Mouse (Mus musculus) kidney, adult 2 months (tissue): ENCODE measurements at regions not wholly inside any gene's neighbourhood (a gene's known extent, or its start where the extent isn't known, plus 50 kb on each side); places are given as distances from the start of the nearest gene placed in this dataset.

Experiments
- DNase-seq: peaks from one replicate; pipeline ENCODE4 v3.0.0; 2021
- H3K27ac ChIP-seq: fragments of 200-500 bp; 2 replicates; pipeline ENCODE4 v1.5.1; 2012; ENCODE audit warnings: low read depth, low read length, control low read depth, inconsistent platforms; ENCODE audit not compliant: insufficient read depth
- H3K27me3 ChIP-seq: fragments of 200-500 bp; replicated peaks from 2 replicates; pipeline ENCODE4 v1.6.1; 2012; ENCODE audit warnings: mild to moderate bottlenecking, moderate library complexity, low read length, inconsistent platforms; ENCODE audit not compliant: control insufficient read depth, insufficient read depth
- H3K36me3 ChIP-seq: fragments of 200-500 bp; 2 replicates; pipeline ENCODE4 v1.6.1; 2012; ENCODE audit warnings: mild to moderate bottlenecking, moderate library complexity, low read length, inconsistent platforms; ENCODE audit not compliant: control insufficient read depth, insufficient read depth
- H3K4me1 ChIP-seq: fragments of 200-500 bp; 2 replicates; pipeline ENCODE4 v1.6.1; 2011; ENCODE audit warnings: low read length; ENCODE audit not compliant: control insufficient read depth, insufficient read depth
- H3K4me3 ChIP-seq: fragments of 200-500 bp; 2 replicates; pipeline ENCODE4 v1.5.1; 2011; ENCODE audit warnings: mild to moderate bottlenecking, low read depth, low read length, control low read depth; ENCODE audit not compliant: insufficient read depth
- CTCF ChIP-seq: fragments of 200-500 bp; conservative IDR thresholded peaks from 2 replicates; pipeline ENCODE4 v1.5.1; 2011; ENCODE audit warnings: low read depth, mild to moderate bottlenecking, control low read depth, low read length, moderate library complexity, mixed read lengths; ENCODE audit not compliant: insufficient read depth, insufficient read length
- POLR2A ChIP-seq: fragments of 200-500 bp; IDR thresholded peaks from one replicate; pipeline ENCODE4 v1.6.1; 2011; ENCODE audit warnings: low read depth, low read length, control low read depth
- WGBS: fragments of 180-500 bp; shearing (Covaris S2); methylation state at CpG from one replicate; pipeline ENCODE4 v1.1.7; 2018; 5-methylcytosine and 5-hydroxymethylcytosine counted together

DNA sequence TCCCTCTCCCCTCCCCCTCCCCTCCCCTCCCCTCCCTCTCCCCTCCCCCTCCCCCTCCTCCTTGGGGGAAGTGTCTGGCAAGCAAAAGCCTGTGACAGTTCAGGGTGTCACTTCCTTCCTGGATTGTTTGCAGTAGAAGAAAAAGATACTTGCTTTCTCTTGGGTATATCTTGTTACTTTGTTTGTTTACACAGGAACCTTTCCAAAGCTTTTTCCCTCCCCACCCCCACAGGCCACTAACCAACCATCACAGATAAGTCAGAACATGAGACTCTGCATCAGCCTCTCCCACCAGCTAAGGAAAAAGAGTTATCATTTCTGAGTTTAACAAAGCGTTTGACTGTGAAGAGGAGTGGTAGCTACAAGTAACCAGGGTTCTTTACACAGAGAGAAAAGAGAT is 95.5 kb upstream of the Ado start:
- no peaks in the 10 kb centered on the region for H3K27me3 ChIP-seq
- H3K4me3 ChIP-seq = no peak overlapping the region
- no peak overlapping the region for H3K27ac ChIP-seq
- peak; percentile 62 for DNase-seq
- no peaks in the 10 kb centered on the region for H3K36me3 ChIP-seq
- 0 out of 2 replicates have a peak, but pooled peaks cover 4% of the 10 kb centered on the region for H3K4me1 ChIP-seq
- TF ChIP-seq CTCF (no peak), POLR2A (no peak)
- 45% methylated on average over 1 of the region's 1 CpGs for WGBS

DNA sequence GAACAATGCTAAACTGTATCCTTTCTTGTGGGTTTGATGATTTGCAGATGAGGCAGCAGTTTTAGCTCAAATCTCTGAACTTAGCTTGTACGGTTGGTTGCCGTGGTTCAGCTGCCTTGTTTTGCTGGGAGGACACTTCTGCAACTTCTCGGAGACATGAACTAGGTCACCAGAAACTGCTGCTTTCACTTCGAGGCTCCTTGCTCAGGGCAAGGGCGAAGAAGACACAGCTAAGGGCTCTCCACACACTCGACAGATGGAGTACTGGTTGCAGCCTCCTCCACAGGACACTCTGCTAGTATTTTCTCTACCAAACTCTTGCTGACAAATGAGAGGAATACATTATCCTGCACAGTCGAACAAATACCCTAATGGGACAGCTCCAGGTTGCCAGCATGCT is 94.9 kb upstream of the Ado start:
- DNase-seq = no peak
- TF ChIP-seq POLR2A (no peak), CTCF (no peak)
- Histone ChIP-seq H3K27me3 (no peaks in the 10 kb centered on the region), H3K4me3 (no peak overlapping the region), H3K27ac (no peak overlapping the region), H3K36me3 (no peaks in the 10 kb centered on the region), H3K4me1 (0 out of 2 replicates have a peak, but pooled peaks cover 4% of the 10 kb centered on the region)
- 30% methylated on average over 7 of the region's 7 CpGs for WGBS

DNA sequence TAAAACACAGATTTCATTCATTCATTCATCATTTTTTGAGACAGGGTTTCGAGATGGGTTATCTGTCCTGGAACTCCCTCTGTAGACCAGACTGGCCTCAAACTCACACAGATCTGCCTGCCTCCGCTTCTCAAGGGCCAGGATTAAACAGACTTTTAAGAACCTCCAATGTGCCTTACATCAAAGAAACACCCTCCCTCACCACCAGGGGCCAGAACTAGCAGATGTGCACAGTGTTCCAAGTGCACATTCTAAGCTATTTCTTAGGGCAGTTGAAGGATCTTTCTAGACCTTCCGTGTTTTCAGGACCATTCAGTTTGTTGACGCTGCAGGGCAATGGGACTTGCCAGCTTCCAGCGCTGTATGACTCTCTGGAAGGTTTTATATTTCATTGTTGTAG is 88.6 kb upstream of the Ado start:
- DNase-seq = no peak
- no peak overlapping the region for H3K27ac ChIP-seq
- H3K27me3 ChIP-seq = 0 out of 2 replicates have a peak, but pooled peaks cover 2% of the 10 kb centered on the region
- TF ChIP-seq POLR2A = no peak
- peak; percentile 27; the same call in 1 of the 2 replicates for TF ChIP-seq CTCF
- H3K4me3 ChIP-seq = no peak overlapping the region
- H3K36me3 ChIP-seq = no peaks in the 10 kb centered on the region
- no peaks in the 10 kb centered on the region for H3K4me1 ChIP-seq
- 33% methylated on average over 5 of the region's 5 CpGs for WGBS

DNA sequence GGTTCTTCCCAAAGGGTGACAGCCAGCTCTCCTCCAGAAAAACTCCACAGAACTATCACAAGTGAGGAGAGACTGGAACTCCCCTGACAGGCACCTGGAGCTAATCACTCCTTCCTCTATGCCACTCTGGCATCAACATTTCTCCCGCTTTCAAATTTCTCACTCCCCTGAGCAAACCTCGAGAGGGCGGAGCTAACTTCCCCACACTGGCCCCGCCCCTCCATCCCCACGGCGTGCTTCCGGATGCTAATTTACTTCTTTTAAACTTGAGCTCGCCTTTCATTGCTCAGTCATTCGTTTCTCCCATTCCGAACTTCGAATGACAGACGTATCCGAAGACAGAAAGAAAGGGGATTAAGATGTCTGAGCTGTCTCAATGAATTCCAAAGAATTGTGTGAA is 87.8 kb upstream of the Ado start:
- Histone ChIP-seq H3K4me1 (no peaks in the 10 kb centered on the region), H3K36me3 (no peaks in the 10 kb centered on the region), H3K27me3 (0 out of 2 replicates have a peak, but pooled peaks cover 2% of the 10 kb centered on the region), H3K4me3 (no peak overlapping the region), H3K27ac (no peak overlapping the region)
- TF ChIP-seq POLR2A (no peak), CTCF (no peak)
- peak; percentile 22 for DNase-seq
- 2% methylated on average over 13 of the region's 13 CpGs for WGBS

DNA sequence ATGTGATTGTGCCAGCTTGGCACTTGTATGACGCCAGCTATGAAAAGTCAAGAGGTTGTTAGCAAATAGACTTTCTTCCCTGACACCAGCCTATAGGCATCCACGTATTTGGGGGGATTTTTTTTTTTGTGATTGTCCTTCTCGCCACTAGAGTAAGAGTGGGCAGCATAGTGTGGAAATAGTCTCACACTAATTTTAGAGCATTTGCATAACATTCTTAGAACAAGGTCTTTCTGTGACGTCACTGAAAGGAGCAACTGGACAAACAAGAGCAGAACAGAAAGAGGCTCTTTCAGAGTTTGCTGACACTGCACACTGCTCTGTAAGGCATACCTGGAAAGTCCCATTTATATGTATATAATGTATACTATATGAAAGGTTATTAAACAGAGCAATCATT is 86.0 kb upstream of the Ado start:
- DNase-seq = no peak
- Histone ChIP-seq H3K27ac (no peak overlapping the region), H3K36me3 (no peaks in the 10 kb centered on the region), H3K4me1 (no peaks in the 10 kb centered on the region), H3K27me3 (0 out of 2 replicates have a peak, but pooled peaks cover 2% of the 10 kb centered on the region), H3K4me3 (no peak overlapping the region)
- TF ChIP-seq CTCF (no peak), POLR2A (no peak)
- 80% methylated on average over 4 of the region's 4 CpGs for WGBS

DNA sequence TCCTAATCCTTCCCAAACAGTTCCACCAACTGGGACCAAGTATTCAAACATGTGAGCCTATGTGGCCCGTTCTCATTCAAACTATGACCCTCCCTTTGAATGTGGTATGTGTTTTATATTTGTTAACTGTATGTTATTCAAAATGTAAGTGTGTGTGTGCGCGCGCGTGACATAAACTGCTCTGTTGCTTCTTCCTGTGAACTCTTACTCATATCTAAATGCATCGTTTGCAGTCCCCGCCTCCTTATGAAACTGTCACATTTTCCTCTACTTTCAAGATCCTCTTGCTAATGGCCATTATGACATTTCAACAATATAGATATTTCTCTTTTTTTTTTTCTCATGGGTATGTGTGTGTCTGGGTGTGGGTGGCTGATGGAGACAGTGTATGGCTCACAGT is 84.3 kb upstream of the Ado start:
- Histone ChIP-seq H3K4me1 (no peaks in the 10 kb centered on the region), H3K36me3 (no peaks in the 10 kb centered on the region), H3K27ac (no peak overlapping the region), H3K4me3 (no peak overlapping the region), H3K27me3 (0 out of 2 replicates have a peak, but pooled peaks cover 2% of the 10 kb centered on the region)
- no peak for TF ChIP-seq CTCF
- TF ChIP-seq POLR2A = no peak
- 94% methylated on average over 7 of the region's 7 CpGs for WGBS
- DNase-seq = no peak

DNA sequence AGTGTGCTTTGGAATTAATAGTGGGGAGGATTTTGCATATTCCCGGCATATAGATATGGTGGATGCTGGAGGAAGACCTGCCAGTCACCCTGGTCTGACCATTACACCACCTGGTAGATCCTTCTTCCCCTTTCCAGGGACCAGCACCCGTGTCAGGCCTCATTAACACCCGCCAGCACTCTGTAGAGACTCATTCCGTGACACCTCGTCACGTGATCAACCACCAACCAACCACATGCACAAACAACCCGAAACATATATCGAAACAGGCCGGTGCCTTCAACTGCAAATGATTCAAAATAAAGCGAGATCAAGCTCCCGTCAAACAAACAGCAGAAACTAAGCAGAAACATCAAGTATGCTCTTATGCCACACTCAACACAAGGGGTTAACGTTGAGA is 74.6 kb upstream of the Ado start:
- Histone ChIP-seq H3K27ac (no peak overlapping the region), H3K36me3 (no peaks in the 10 kb centered on the region), H3K4me3 (no peak overlapping the region), H3K27me3 (no peaks in the 10 kb centered on the region), H3K4me1 (no peaks in the 10 kb centered on the region)
- DNase-seq = no peak
- WGBS = 84% methylated on average over 12 of the region's 12 CpGs
- TF ChIP-seq POLR2A = no peak
- no peak for TF ChIP-seq CTCF
